Mouse (Mus musculus) olfactory bulb, adult 2 months (tissue): ENCODE measurements around the gene Dtx1.

Source experiments
- CTCF ChIP-seq: fragments of 200-500 bp; IDR thresholded peaks from 2 replicates; pipeline ENCODE4 v1.5.1; 2012; ENCODE audit warnings: low read depth, mild to moderate bottlenecking, low read length, moderate library complexity; ENCODE audit not compliant: insufficient read depth
- POLR2A ChIP-seq: fragments of 200-500 bp; IDR thresholded peaks from 2 replicates; pipeline ENCODE4 v1.6.1; 2012; ENCODE audit warnings: mild to moderate bottlenecking, low read depth, low read length, moderate library complexity; ENCODE audit not compliant: insufficient read depth

DNA sequence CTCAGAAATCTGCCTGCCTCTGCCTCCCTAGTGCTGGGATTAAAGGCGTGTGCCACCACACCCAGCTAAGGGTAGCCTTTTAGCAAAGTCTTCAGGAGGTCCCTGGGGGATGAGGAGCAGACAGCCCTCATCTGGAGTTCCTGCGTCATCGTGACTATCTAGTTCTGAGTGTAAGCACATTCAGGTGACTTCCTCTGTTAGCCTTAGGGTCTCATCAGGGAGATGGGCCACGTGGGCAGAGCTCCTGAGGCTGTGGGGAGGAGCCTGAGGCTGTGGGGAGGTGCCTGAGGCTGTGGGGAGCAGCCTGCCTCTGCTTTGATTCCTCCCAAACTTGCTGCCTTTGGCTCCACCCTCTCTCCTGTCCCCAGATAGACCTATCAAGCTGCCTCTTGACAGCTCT, 14.9 kb downstream of the Dtx1 start:
- TF ChIP-seq POLR2A (no peak), CTCF (no peak)
